Mouse (Mus musculus) neutrophil, adult 59 days (primary cell): ENCODE results near the gene Vash1. TPM values are rescaled to one million over a fixed set of nuclear protein-coding genes. Genes with fewer than 3 reads are reported as not detected.

Experiments used
- total RNA-seq, 2 experiments: library from RNA; stranded (reverse); gene quantifications; 1 replicate in 1 of 2; 2 replicates in 1 of 2; pipeline ENCODE4 v1.2.4; 2023

The Vash1 gene
- total RNA-seq: under 1 TPM; 0.22 to 0.24 TPM

GRCm38 (mm10) chr12:86678591-86679545 is at the start of gene Vash1:
TSS of gene Vash1 (plus strand) at chr12:86678700.

GRCm38 (mm10) chr12:86726120-86726640 is 47.7 kb downstream of the Vash1 start, which contains the start of gene Angel1:
TSS of gene Angel1 (minus strand) at chr12:86726460.

GRCm38 (mm10) chr12:86734319-86734810 is 55.9 kb downstream of the Vash1 start, which contains the start of gene Lrrc74a:
TSS of gene Lrrc74a (plus strand) at chr12:86734369.

Other genes with a start within 250 kb of the Vash1 start
- 1 to 10 TPM in 1 of 2 experiments, under 1 TPM in 1; 0.29 to 1.6 TPM for gene Angel1, start 47.8 kb downstream of the Vash1 start, total RNA-seq
- not detected for gene Lrrc74a, start 55.7 kb downstream of the Vash1 start, total RNA-seq
- gene Irf2bpl, start 206.1 kb downstream of the Vash1 start, total RNA-seq: 1 to 10 TPM; 3.1 to 4.5 TPM